Mouse (Mus musculus) fat pad, adult 2 months (tissue): ENCODE results near the gene Snrpa.

Experiments
- DNase-seq: peaks from one replicate; pipeline ENCODE4 v3.0.0-alpha.2; 2011; ENCODE audit warnings: low read depth, low spot score; ENCODE audit errors: extremely low read depth

Snrpa gene

GRCm38 (mm10) chr7:27167475-27168094 is 28.5 kb downstream of the Snrpa start:
- DNase-seq = no peak

- DNase-seq = peak; percentile 81
Measured at GRCm38 (mm10) chr7:27166614-27167474, 29.2 kb downstream of the Snrpa start, which contains the start of gene Egln2. Gene Egln2, minus strand, starts transcription at chr7:27166802.

DNA sequence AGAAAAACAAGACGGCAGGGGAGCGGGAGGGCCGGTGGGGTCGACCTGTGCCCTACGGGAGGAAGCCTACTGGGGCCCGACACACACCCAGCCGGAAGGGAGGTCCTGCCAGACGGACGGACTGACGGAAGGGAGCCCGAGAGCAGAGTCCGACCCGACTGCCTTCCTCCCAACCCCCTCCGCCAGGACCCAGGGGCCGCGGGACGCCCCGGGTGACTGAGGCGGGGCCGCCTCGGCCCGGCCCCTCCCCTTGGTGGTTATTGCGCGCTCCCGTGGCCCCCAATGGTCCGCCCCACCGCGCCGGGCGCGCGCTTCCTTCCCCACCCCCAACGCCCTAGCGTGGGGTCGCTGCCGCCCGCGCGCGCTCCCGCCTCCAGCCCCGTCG is 29.9 kb downstream of the Snrpa start:
- no peak for DNase-seq

DNA sequence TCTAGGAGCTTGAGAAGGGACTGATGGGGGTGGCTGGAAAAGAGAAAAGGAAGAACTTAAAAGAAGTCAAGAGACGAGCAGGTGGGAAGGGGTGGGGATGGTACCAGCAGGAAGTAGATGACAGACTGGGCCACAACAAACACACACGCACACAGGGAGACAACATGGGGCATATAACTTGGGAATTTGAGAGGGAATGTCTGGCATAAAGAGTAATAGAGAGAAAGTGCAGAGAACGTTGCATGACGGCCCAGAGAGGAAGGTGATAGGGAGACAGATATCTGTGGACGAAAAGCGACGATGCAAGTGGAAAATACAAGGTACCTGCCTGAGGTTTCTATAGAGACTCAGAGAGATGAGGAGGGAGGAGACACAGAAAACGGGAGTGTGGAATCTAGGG is 30.4 kb downstream of the Snrpa start:
- no peak for DNase-seq

DNA sequence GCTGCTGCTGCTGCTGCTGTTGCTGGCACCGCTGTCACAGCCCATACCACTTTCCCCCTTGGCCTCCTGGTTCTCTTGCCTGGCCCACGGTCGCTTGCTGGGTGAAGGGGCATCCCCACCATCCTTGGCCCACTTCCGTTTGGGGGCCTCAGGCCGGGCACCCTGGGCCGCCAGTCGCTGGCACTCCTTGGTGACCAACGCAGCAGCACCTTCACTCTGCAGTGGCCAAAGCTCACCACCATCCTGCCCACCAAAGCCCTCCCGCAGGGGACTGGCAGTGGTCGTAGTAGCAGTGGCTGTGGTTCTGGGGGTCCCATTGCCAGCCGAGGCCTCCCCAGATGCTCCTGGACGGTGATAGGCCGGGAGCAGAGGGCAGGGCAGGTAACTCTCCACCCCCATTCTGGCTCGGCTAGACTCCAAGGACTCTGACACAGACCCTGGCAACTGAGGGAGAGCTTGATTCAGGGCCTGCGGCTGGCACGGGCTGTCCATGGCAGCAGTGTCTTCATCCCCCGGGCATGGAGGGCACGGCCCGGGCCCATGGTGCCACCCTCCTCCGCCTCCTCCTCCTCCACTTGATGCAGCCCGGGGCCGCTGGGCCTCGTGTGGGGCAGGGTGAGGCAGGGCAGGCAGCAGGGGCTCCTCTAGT is 30.9 kb downstream of the Snrpa start:
- DNase-seq = no peak

DNA sequence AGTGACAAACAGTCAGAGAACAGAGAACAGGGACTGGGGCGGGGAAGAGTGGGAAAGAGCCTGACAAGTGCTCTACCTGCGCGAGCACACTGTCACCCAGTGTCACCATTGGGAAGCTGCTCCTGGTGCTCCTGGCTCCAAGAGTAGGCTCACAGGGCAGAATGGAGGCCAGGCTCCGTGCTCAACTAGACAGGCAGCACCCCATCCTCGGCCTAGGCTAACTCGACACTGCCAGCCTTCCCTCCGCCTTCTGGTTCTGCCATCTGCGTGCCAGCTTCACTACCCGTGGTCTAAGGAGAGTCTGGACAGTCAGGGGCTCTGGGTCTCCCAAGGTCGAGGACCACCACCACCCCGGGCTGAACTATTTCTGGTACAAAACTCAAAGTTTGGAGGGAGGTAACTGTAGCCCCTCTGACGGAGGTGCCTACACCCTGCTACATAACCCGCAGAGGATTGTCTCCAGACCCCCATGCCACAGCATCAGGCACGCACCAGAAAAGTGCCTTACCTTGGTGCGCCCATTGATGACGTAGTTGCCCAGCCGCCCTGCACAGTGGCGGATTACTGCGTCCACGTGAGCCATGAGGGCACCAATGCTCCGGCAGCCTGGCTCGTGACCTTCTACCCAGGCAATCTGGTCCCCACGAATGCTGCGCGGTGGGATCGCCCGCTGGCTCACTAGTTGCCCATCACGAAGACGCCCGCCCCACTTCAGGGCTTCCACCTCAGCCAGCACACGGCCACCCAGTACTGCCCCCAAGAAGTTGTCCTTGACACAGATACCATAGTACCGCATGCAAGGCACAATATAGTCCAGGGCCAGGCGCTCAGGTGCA is 31.7 kb downstream of the Snrpa start:
- DNase-seq = no peak

GRCm38 (mm10) chr7:27163450-27163805 is 32.6 kb downstream of the Snrpa start:
- DNase-seq = no peak

GRCm38 (mm10) chr7:27162780-27163449 is 33.2 kb downstream of the Snrpa start:
- no peak for DNase-seq

- DNase-seq = no peak
Measured at GRCm38 (mm10) chr7:27161744-27162143, 34.3 kb downstream of the Snrpa start.

DNA sequence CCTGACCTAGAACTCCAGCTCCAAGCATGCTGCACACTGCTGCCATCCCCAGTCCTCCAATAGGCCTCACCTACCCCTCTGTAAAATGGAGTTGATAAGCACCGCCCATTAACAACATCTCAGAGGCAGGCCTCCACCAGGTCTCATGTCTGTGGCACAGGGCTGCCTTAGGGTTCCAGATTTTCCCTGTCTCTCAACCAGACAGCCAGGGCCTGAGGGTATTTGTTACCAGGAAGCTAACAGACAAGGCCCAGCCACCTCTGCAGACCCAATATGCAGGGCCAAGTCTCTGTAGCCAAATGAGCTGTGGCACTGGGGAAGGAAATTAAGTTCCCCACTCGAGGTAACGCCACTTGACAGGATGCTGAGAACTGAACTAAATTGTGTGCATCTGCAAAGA is 35.1 kb downstream of the Snrpa start:
- DNase-seq = no peak

- no peak for DNase-seq
Measured at GRCm38 (mm10) chr7:27159882-27160281, 36.2 kb downstream of the Snrpa start.

DNA sequence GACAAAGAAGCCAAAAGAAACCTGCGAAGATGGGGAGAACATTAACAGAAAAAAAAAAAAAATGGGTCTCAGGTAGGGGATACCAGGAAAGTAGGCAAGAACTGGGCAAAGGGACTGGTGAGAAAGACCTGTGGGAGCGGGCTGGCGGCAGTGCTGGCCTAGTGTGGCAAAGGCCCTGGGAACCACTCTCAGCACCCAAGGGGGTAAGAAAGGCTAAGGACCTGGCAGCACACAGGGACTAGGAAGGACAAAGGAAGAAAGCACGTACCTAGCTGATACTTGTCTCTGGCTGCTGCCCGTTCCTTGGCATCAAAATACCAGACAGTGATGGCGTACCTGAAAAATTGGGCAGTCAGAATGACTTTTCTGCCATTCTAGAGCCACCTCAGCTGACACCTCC is 36.8 kb downstream of the Snrpa start:
- DNase-seq = no peak

DNA sequence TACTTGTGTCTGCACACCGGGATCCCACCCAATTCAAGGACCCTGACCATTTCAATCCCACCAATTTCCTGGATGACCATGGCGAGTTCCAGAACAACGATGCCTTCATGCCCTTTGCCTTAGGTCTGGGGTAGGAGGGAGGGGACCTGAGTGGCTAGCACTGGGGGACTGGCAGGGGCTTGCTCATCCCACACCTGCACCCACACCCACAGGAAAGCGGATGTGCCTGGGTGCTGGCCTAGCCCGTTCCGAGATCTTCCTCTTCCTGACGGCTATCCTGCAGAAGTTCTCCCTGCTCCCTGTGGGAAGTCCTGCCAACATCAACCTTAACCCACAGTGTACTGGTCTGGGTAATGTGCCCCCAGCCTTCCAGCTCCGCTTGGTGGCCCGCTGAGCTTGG is 37.9 kb downstream of the Snrpa start:
- no peak for DNase-seq

DNA sequence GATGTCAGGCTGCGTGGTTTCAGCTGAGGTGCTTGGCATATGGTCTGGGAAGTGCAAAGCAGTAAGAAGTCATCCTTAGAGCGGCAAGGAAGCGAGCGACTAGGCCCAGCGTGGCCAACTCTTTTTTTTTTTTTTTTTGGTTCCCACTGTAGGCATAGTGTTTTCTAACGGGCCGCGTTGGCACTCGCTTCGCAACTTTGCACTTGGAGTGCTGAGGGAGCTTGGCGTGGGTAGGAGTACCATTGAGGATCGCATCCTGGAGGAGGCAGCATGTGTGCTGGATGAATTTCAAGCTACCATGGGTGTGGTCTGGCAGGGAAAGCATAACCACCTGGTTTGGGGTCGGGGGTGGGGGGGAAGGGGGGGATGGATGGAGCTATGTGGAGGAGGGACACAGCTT is 40.1 kb downstream of the Snrpa start:
- DNase-seq = no peak

- no peak for DNase-seq
Measured at GRCm38 (mm10) chr7:27153205-27153764, 42.8 kb downstream of the Snrpa start, which contains the start of gene Cyp2t4. Gene Cyp2t4, plus strand, starts transcription at chr7:27153714.
